Mouse (Mus musculus): ENCODE measurements around the gene Pnkp.

- TF ChIP-seq BHLHE40 (IDR thresholded peaks at IDR 0.05; ENCODE audit: low read depth, low read length) (no peak), POLR2A (IDR thresholded peaks at IDR 0.05; ENCODE audit: low read depth, low read length) (no peak), USF1 (IDR thresholded peaks at IDR 0.05; ENCODE audit: low read depth, low read length) (no peak), CTCF (conservative IDR thresholded peaks at IDR 0.05 in 1 of 2, IDR thresholded peaks at IDR 0.05 in 1 of 2; ENCODE audit: low read depth in 2 of 2, low read length in 2 of 2) (no peak), NELFE (IDR thresholded peaks at IDR 0.05; ENCODE audit: low read depth, low read length) (no peak), ZNF384 (IDR thresholded peaks at IDR 0.05; ENCODE audit: low read depth, low read length) (no peak), GABPA (IDR thresholded peaks at IDR 0.05; ENCODE audit: insufficient replicate concordance, low read depth, low read length) (no peak), ETS1 (conservative IDR thresholded peaks at IDR 0.05; ENCODE audit: low read depth, low read length) (no peak), TCF12 (IDR thresholded peaks at IDR 0.05; ENCODE audit: low read depth, low read length) (no peak), POLR2AphosphoS2 (IDR thresholded peaks at IDR 0.05; ENCODE audit: low read depth, low read length) (no peak), EP300 (IDR thresholded peaks at IDR 0.05; ENCODE audit: low read length) (no peak)
These were observed 10.9 kb downstream of the Pnkp start for GRCm38 (mm10) chr7:44867802-44868201.
